Mouse (Mus musculus): ENCODE results near the gene Haus3. TPM values are rescaled to one million over a fixed set of nuclear protein-coding genes. Genes with fewer than 3 reads are reported as not detected.

Gene Haus3
- 30.8 and 32.0 TPM in 2 replicates for polyA plus RNA-seq (2016; fragmentation: Nextera tagmentation; extraction: Ambion mirVana)

- WGBS, result under 1% methylated on average over 57 of the region's 57 CpGs
Observed at GRCm38 (mm10) chr5:34168950-34169891, at the start of gene Haus3, which contains the start of gene Poln. TSS of gene Haus3 (minus strand) at chr5:34169527. TSS of gene Poln (minus strand) at chr5:34169448.

DNA sequence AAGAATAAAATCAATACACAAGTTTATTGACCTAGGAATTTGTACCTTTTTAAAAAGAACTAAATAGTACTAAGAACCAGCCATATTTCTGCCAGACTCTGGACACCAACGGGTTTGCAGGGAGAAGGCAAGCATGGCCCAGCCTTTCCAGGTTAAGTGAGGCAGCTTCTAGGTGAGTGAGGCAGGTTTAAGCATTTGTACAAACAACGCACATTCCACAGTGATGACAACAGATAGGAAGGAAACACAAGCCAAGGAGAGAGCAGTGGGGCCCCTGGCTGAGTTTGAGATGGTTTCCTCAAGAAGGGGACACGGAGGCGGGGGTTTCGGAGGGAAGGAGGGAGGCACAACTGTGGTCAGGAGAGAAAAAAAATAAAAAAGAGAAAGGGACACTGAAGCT, 49.3 kb upstream of the Haus3 start:
- no peak overlapping the region for H3K9ac ChIP-seq
- H3K4me3 ChIP-seq, result no peak overlapping the region
- peaks cover 26% of the 10 kb centered on the region for H3K4me1 ChIP-seq (replicated peaks)
- no peak overlapping the region for H3K27ac ChIP-seq (ENCODE audit: poor library complexity, severe bottlenecking)
- H3K27me3 ChIP-seq (replicated peaks), result peaks cover 32% of the 10 kb centered on the region
- no peak overlapping the region for H3K4me2 ChIP-seq
- no peaks in the 10 kb centered on the region for H3K36me3 ChIP-seq
- WGBS, result 52% methylated on average over 5 of the region's 5 CpGs
- ATAC-seq (ENCODE audit: insufficient number of reproducible peaks, low FRiP score), result no peak
- no peaks in the 10 kb centered on the region for H3K9me3 ChIP-seq (replicated peaks)

More at GRCm38 (mm10) chr5:34168950-34169891, at the start of gene Haus3, which contains the start of gene Poln:
- Histone ChIP-seq H3K27me3 (replicated peaks) (no peaks in the 10 kb centered on the region), H3K9ac (peak within 1 kb of the TSS; percentile 96), H3K4me2 (peak within 1 kb of the TSS; percentile 72), H3K4me1 (replicated peaks) (0 out of 2 replicates have a peak, but pooled peaks cover 5% of the 10 kb centered on the region), H3K27ac (ENCODE audit: poor library complexity, severe bottlenecking) (peak within 1 kb of the TSS; percentile 94), H3K36me3 (peaks cover 20% of the 10 kb centered on the region), H3K4me3 (peak within 1 kb of the TSS; percentile 92), H3K9me3 (replicated peaks) (no peaks in the 10 kb centered on the region)
- peak; percentile 100 for ATAC-seq (ENCODE audit: insufficient number of reproducible peaks, low FRiP score)

DNA sequence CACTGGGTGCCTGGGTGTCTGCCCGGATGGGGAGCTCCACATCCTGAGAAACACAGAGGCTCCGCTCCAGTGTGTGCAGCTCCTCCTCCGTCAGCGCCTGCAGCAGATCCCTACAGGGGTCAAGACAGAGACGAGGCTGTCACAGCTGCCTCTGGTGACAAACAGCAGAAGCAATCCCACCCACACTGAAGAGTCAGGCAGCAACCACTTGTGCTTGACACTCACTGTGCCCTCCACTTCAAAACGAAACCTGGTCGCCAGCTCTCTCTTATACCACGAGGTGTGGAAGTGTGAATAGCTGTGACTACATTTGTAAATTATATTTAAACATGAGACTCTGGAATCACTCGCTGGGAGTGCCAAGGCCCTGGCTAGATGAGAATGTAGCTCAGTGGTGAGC, 48.4 kb upstream of the Haus3 start:
- Histone ChIP-seq H3K4me1 (replicated peaks) (peaks cover 29% of the 10 kb centered on the region), H3K9me3 (replicated peaks) (no peaks in the 10 kb centered on the region), H3K4me3 (no peak overlapping the region), H3K4me2 (peak overlapping the region; percentile 48), H3K27ac (ENCODE audit: poor library complexity, severe bottlenecking) (peak overlapping the region; percentile 31; the same call in 1 of the 2 replicates), H3K27me3 (replicated peaks) (peaks cover 25% of the 10 kb centered on the region; the same call in 1 of the 2 replicates), H3K36me3 (no peaks in the 10 kb centered on the region), H3K9ac (no peak overlapping the region)
- 16% methylated on average over 9 of the region's 9 CpGs for WGBS
- peak; percentile 72 for ATAC-seq (ENCODE audit: insufficient number of reproducible peaks, low FRiP score)

DNA sequence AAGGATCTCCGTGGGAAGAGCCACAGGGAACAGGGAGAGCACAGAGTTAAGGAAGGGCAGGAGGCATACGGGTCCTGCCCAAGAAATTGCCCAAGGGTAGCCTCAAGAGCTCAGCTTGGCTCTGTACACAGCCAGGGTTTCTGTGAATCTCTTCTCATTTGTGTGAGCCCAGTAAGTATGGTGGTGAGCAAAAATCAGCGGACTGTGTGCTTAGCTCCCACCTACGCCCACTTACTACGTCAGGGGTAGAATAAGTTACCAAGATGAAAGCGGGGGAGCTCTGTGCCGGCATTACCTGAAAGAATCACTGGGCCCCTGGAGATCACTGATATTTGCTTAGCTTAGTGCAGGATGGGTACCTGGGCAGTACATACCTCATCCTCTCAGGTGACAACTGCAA, 46.7 kb upstream of the Haus3 start:
- Histone ChIP-seq H3K27ac (ENCODE audit: poor library complexity, severe bottlenecking) (no peak overlapping the region), H3K4me2 (no peak overlapping the region), H3K4me1 (replicated peaks) (peaks cover 29% of the 10 kb centered on the region), H3K9me3 (replicated peaks) (no peaks in the 10 kb centered on the region), H3K9ac (no peak overlapping the region), H3K4me3 (no peak overlapping the region), H3K36me3 (no peaks in the 10 kb centered on the region), H3K27me3 (replicated peaks) (peaks cover 23% of the 10 kb centered on the region; the same call in 1 of the 2 replicates)
- ATAC-seq (ENCODE audit: insufficient number of reproducible peaks, low FRiP score), result no peak
- 81% methylated on average over 7 of the region's 7 CpGs for WGBS

- Histone ChIP-seq H3K9me3 (replicated peaks) (no peaks in the 10 kb centered on the region), H3K27ac (ENCODE audit: poor library complexity, severe bottlenecking) (no peak overlapping the region), H3K9ac (no peak overlapping the region), H3K27me3 (replicated peaks) (peaks cover 18% of the 10 kb centered on the region; the same call in 1 of the 2 replicates), H3K4me1 (replicated peaks) (peaks cover 23% of the 10 kb centered on the region), H3K4me2 (no peak overlapping the region; the same call in 1 of the 2 replicates), H3K4me3 (no peak overlapping the region), H3K36me3 (no peaks in the 10 kb centered on the region)
- 52% methylated on average over 8 of the region's 8 CpGs for WGBS
- ATAC-seq (ENCODE audit: insufficient number of reproducible peaks, low FRiP score), result no peak
Observed at GRCm38 (mm10) chr5:34213659-34214058, 44.3 kb upstream of the Haus3 start.

DNA sequence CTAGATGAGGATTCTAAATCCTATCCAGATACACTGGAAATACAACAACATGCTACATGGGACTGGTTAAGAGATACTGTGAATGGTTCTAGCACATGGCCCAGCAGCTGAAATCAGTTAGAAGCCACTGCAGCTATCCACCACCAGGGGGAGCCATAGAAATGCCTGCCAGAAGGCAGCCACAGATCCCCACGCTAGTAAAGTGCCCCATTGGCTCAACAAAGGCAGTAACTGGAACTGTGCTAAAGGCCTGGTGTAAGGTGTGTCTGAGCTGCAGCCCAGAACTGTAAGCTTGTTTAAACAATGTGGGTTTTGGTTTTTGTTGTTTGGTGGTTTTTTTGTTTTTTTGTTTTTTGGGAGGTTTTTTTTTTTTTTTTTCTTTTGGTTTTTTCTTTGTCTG, 41.0 kb upstream of the Haus3 start:
- Histone ChIP-seq H3K27ac (ENCODE audit: poor library complexity, severe bottlenecking) (no peak overlapping the region), H3K9ac (no peak overlapping the region), H3K9me3 (replicated peaks) (no peaks in the 10 kb centered on the region), H3K4me3 (no peak overlapping the region), H3K4me1 (replicated peaks) (peaks cover 13% of the 10 kb centered on the region), H3K36me3 (no peaks in the 10 kb centered on the region), H3K27me3 (replicated peaks) (peaks cover 2% of the 10 kb centered on the region; the same call in 1 of the 2 replicates), H3K4me2 (no peak overlapping the region)
- ATAC-seq (ENCODE audit: insufficient number of reproducible peaks, low FRiP score), result peak; percentile 48; the same call in 1 of the 2 replicates
- 10% methylated on average over 1 of the region's 1 CpGs for WGBS

GRCm38 (mm10) chr5:34207503-34207902, 38.2 kb upstream of the Haus3 start:
- Histone ChIP-seq H3K27me3 (replicated peaks) (no peaks in the 10 kb centered on the region), H3K9me3 (replicated peaks) (no peaks in the 10 kb centered on the region), H3K4me3 (no peak overlapping the region), H3K4me2 (no peak overlapping the region), H3K36me3 (no peaks in the 10 kb centered on the region), H3K9ac (no peak overlapping the region), H3K27ac (ENCODE audit: poor library complexity, severe bottlenecking) (no peak overlapping the region), H3K4me1 (replicated peaks) (peaks cover 9% of the 10 kb centered on the region; the same call in 1 of the 2 replicates)
- WGBS, result 54% methylated on average over 3 of the region's 3 CpGs
- ATAC-seq (ENCODE audit: insufficient number of reproducible peaks, low FRiP score), result no peak

DNA sequence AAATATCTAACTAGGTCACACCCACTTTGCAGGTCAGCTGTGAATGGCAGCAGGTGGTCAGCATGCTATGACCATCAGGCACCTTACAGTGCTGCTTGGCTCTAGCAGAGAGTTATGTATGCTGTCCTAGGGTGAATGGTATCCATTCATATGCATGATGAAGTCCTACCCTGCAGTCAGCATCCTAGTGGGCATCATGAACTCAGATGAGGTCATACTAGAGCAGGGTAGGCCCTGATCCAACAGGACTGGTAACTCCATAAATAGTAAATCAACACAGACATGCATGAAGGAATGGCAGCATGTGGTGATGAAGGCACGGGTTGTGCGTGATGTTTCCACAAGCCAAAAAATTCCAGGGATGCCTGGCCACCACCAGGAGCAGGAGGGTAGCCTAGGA, 36.5 kb upstream of the Haus3 start:
- Histone ChIP-seq H3K4me1 (replicated peaks) (peaks cover 16% of the 10 kb centered on the region), H3K27ac (ENCODE audit: poor library complexity, severe bottlenecking) (no peak overlapping the region), H3K9ac (no peak overlapping the region), H3K4me2 (no peak overlapping the region), H3K27me3 (replicated peaks) (no peaks in the 10 kb centered on the region), H3K36me3 (no peaks in the 10 kb centered on the region), H3K4me3 (no peak overlapping the region), H3K9me3 (replicated peaks) (no peaks in the 10 kb centered on the region)
- 25% methylated on average over 2 of the region's 2 CpGs for WGBS
- no peak for ATAC-seq (ENCODE audit: insufficient number of reproducible peaks, low FRiP score)

DNA sequence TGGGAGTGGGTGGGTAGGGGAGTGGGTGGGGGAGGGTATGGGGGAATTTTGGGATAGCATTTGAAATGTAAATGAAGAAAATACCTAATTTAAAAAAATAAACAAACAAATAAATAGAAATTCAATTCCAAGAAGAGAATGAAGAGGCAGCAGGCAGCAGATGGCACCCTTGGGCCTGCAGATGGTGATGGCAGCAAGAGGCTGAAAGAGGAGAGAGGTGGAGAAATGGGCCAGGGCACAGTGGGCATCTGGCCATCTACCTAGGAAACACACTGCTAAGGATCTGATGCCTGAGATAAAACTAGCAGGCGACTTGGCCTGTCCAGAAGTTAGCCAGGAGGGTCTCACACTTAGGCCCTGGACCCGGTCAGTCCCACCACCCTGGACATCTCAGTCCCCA, 35.6 kb upstream of the Haus3 start:
- no peaks in the 10 kb centered on the region for H3K9me3 ChIP-seq (replicated peaks)
- H3K4me1 ChIP-seq (replicated peaks), result peaks cover 16% of the 10 kb centered on the region
- 77% methylated on average over 2 of the region's 2 CpGs for WGBS
- no peaks in the 10 kb centered on the region for H3K36me3 ChIP-seq
- ATAC-seq (ENCODE audit: insufficient number of reproducible peaks, low FRiP score), result no peak
- no peak overlapping the region for H3K9ac ChIP-seq
- H3K27me3 ChIP-seq (replicated peaks), result no peaks in the 10 kb centered on the region
- no peak overlapping the region for H3K4me2 ChIP-seq
- no peak overlapping the region for H3K4me3 ChIP-seq
- H3K27ac ChIP-seq (ENCODE audit: poor library complexity, severe bottlenecking), result no peak overlapping the region

- Histone ChIP-seq H3K9me3 (replicated peaks) (no peaks in the 10 kb centered on the region), H3K4me1 (replicated peaks) (peaks cover 16% of the 10 kb centered on the region), H3K27me3 (replicated peaks) (0 out of 2 replicates have a peak, but pooled peaks cover 5% of the 10 kb centered on the region), H3K4me2 (no peak overlapping the region), H3K9ac (no peak overlapping the region), H3K4me3 (no peak overlapping the region), H3K36me3 (no peaks in the 10 kb centered on the region), H3K27ac (ENCODE audit: poor library complexity, severe bottlenecking) (no peak overlapping the region)
- WGBS, result 50% methylated on average over 4 of the region's 4 CpGs
- ATAC-seq (ENCODE audit: insufficient number of reproducible peaks, low FRiP score), result no peak
Observed at GRCm38 (mm10) chr5:34202006-34202405, 32.7 kb upstream of the Haus3 start.

- peaks cover 15% of the 10 kb centered on the region for H3K4me1 ChIP-seq (replicated peaks)
- H3K9me3 ChIP-seq (replicated peaks), result no peaks in the 10 kb centered on the region
- H3K4me3 ChIP-seq, result no peak overlapping the region
- ATAC-seq (ENCODE audit: insufficient number of reproducible peaks, low FRiP score), result no peak
- H3K27me3 ChIP-seq (replicated peaks), result 0 out of 2 replicates have a peak, but pooled peaks cover 5% of the 10 kb centered on the region
- no peak overlapping the region for H3K9ac ChIP-seq
- no peaks in the 10 kb centered on the region for H3K36me3 ChIP-seq
- no peak overlapping the region for H3K27ac ChIP-seq (ENCODE audit: poor library complexity, severe bottlenecking)
- no peak overlapping the region for H3K4me2 ChIP-seq
- WGBS, result 72% methylated on average over 2 of the region's 2 CpGs
Observed at GRCm38 (mm10) chr5:34201396-34201795, 32.1 kb upstream of the Haus3 start.
